Mouse (Mus musculus): ENCODE measurements around the gene Gm45234.

- TF ChIP-seq CTCF (IDR thresholded peaks at IDR 0.05; ENCODE audit: borderline replicate concordance, extremely low read depth, insufficient read depth, insufficient read length) (no peak), POLR2A (IDR thresholded peaks at IDR 0.05; ENCODE audit: borderline replicate concordance, extremely low read depth, insufficient read depth, insufficient read length, poor library complexity, severe bottlenecking) (no peak)
These were observed 51.4 kb downstream of the Gm45234 start for GRCm38 (mm10) chr6:124704417-124704816.
